Mouse (Mus musculus) erythroblast, embryonic 14.5 days (primary cell): ENCODE results near the gene Rps2.

ENCODE experiments used
- GATA1 ChIP-seq: IDR thresholded peaks from 2 replicates; pipeline ENCODE4 v1.6.1; 2012; ENCODE audit warnings: low read length, inconsistent platforms, mixed read lengths
- TAL1 ChIP-seq: IDR thresholded peaks from 3 replicates; pipeline ENCODE4 v1.6.1; 2012; ENCODE audit warnings: low read length, inconsistent platforms, mixed read lengths

GRCm38 (mm10) chr17:24722220-24722924, 4.5 kb downstream of the Rps2 start:
- no peak for TF ChIP-seq GATA1
- TF ChIP-seq TAL1 = no peak
